Mouse (Mus musculus) lung, adult 2 months (tissue): Measurements from ENCODE around the gene Btd. TPM values are rescaled to one million over a fixed set of nuclear protein-coding genes. Genes with fewer than 3 reads are reported as not detected.

ENCODE experiments used
- DNase-seq: peaks from one replicate; pipeline ENCODE4 v3.0.0; 2022
- H3K4me1 ChIP-seq: fragments of 200-500 bp; 2 replicates; pipeline ENCODE4 v1.6.1; 2011; ENCODE audit warnings: low read length; ENCODE audit not compliant: control insufficient read depth, insufficient read depth
- H3K4me3 ChIP-seq: fragments of 200-500 bp; replicated peaks from 2 replicates; pipeline ENCODE3; 2011; ENCODE audit warnings: low read depth, mild to moderate bottlenecking, control low read depth, low read length; ENCODE audit errors: extremely low read depth
- CTCF ChIP-seq: fragments of 200-500 bp; IDR thresholded peaks from 2 replicates; pipeline ENCODE4 v1.5.1; 2011; ENCODE audit warnings: mild to moderate bottlenecking, low read length, control low read depth; ENCODE audit not compliant: insufficient read depth
- POLR2A ChIP-seq: fragments of 200-500 bp; IDR thresholded peaks from 2 replicates; pipeline ENCODE4 v1.6.1; 2011; ENCODE audit warnings: low read depth, mild to moderate bottlenecking, control low read depth, low read length, borderline replicate concordance; ENCODE audit errors: extremely low read depth
- WGBS: fragments of 180-500 bp; shearing (Covaris S2); methylation state at CpG from one replicate; pipeline ENCODE4 v1.1.7; 2018; 5-methylcytosine and 5-hydroxymethylcytosine counted together
- polyA plus RNA-seq: library from polyadenylated mRNA; depleted of rRNA; stranded (reverse); fragments of >200 nt; gene quantifications from 2 replicates; pipeline ENCODE4 v1.2.3, GENCODE M21; 2012

Gene Btd
- polyA plus RNA-seq, 1 experiment = 52.3 TPM

- Histone ChIP-seq H3K4me1 (peaks cover 3% of the 10 kb centered on the region), H3K4me3 (no peak overlapping the region)
- no peak for DNase-seq
- 69% methylated on average over 5 of the region's 5 CpGs for WGBS
- TF ChIP-seq CTCF (no peak), POLR2A (no peak)
Observed at GRCm38 (mm10) chr14:31644183-31644830, 3.5 kb downstream of the Btd start.

- WGBS = 68% methylated on average over 3 of the region's 3 CpGs
- no peak overlapping the region for H3K4me3 ChIP-seq
- TF ChIP-seq CTCF (no peak), POLR2A (no peak)
- peaks cover 3% of the 10 kb centered on the region for H3K4me1 ChIP-seq
- DNase-seq = no peak
Observed at GRCm38 (mm10) chr14:31644931-31645547, 4.2 kb downstream of the Btd start.

- WGBS = 85% methylated on average over 7 of the region's 7 CpGs
Observed at GRCm38 (mm10) chr14:31645920-31646319, 5.1 kb downstream of the Btd start.

GRCm38 (mm10) chr14:31647991-31648390 lies 7.2 kb downstream of the Btd start:
- Histone ChIP-seq H3K4me3 (no peak overlapping the region), H3K4me1 (no peaks in the 10 kb centered on the region)
- no peak for TF ChIP-seq POLR2A
- no peak for DNase-seq
- WGBS = 81% methylated on average over 10 of the region's 10 CpGs

More at GRCm38 (mm10) chr14:31645920-31646319, 5.1 kb downstream of the Btd start:
- Histone ChIP-seq H3K4me1 (peaks cover 3% of the 10 kb centered on the region; the same call in 1 of the 2 replicates), H3K4me3 (no peak overlapping the region)
- DNase-seq = no peak
- TF ChIP-seq POLR2A = no peak
- TF ChIP-seq CTCF = no peak

- TF ChIP-seq POLR2A (no peak), CTCF (no peak)
- H3K4me1 ChIP-seq = no peaks in the 10 kb centered on the region
- H3K4me3 ChIP-seq = no peak overlapping the region
- WGBS = 99% methylated on average over 3 of the region's 3 CpGs
- no peak for DNase-seq
Observed at GRCm38 (mm10) chr14:31650347-31650746, 9.5 kb downstream of the Btd start.

- WGBS = 64% methylated on average over 7 of the region's 7 CpGs
- no peak for DNase-seq
- Histone ChIP-seq H3K4me3 (no peak overlapping the region), H3K4me1 (no peaks in the 10 kb centered on the region)
- TF ChIP-seq POLR2A (no peak), CTCF (no peak)
Observed at GRCm38 (mm10) chr14:31651206-31651605, 10.4 kb downstream of the Btd start.

- Histone ChIP-seq H3K4me3 (no peak overlapping the region), H3K4me1 (no peaks in the 10 kb centered on the region)
- DNase-seq = no peak
- no peak for TF ChIP-seq CTCF
- TF ChIP-seq POLR2A = no peak
- 51% methylated on average over 5 of the region's 5 CpGs for WGBS
Observed at GRCm38 (mm10) chr14:31652106-31652505, 11.3 kb downstream of the Btd start.

- no peak for TF ChIP-seq CTCF
- no peak for TF ChIP-seq POLR2A
- WGBS = 56% methylated on average over 1 of the region's 1 CpGs
- Histone ChIP-seq H3K4me1 (peaks cover 2% of the 10 kb centered on the region; the same call in 1 of the 2 replicates), H3K4me3 (no peak overlapping the region)
- DNase-seq = no peak
Observed at GRCm38 (mm10) chr14:31652624-31653023, 11.8 kb downstream of the Btd start.

GRCm38 (mm10) chr14:31653101-31653875 lies 12.5 kb downstream of the Btd start:
- TF ChIP-seq POLR2A (no peak), CTCF (no peak)
- Histone ChIP-seq H3K4me1 (peaks cover 2% of the 10 kb centered on the region; the same call in 1 of the 2 replicates), H3K4me3 (no peak overlapping the region)
- WGBS = 71% methylated on average over 14 of the region's 14 CpGs
- no peak for DNase-seq
